In the genomic region with DNA sequence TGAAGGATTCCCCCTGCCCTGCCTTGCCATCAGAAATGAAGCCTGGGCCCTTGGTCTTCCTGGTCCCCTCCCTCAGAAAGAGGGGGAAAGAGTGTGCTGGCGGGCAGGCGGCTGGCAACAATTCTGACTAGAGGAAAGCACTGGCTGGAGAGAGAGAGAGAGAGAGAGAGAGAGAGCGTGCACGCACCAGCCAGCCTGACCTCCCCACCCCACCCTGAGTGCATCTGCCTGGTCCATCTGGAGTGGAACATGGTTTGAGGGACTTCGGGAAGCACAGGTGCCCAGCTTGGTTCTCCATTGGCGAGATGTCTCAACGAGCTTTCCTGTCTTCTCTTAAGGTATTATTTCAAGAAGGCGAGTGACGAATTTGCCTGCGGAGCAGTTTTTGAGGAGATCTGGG, we compare ENCODE assay signal across 14 mouse cellular contexts. TPM values are rescaled to one million over a fixed set of nuclear protein-coding genes. Genes with fewer than 3 reads are reported as not detected.
DNase-seq lines count a peak whose midpoint lies in the region; ATAC-seq lines count a peak whose summit lies in the region.
"Had no signal": no experiment of that assay in that cellular context is flagged by ENCODE, and none has a peak within 500 bp of the region (broad histone marks: within the 10 kb centered on the region; RNA-seq: fewer than 3 reads in every experiment).

No protein-coding gene starts in this region.

- no peak overlapping the region for H3K27ac ChIP-seq in heart, embryonic 11.5 days (ENCODE audit: low read depth, low read length)
- peak overlapping the region; percentile 87 for H3K27ac ChIP-seq in embryonic facial prominence, embryonic 12.5 days
- peak overlapping the region; percentile 56 for H3K27ac ChIP-seq in hindbrain, embryonic 12.5 days
- peak overlapping the region; percentile 67 for H3K27ac ChIP-seq in midbrain, embryonic 13.5 days
- H3K27ac ChIP-seq: gastrocnemius, adult 2 months; heart, embryonic 13.5 days had no signal

- ATAC-seq in heart, embryonic 11.5 days (replicated peaks; ENCODE audit: insufficient number of reproducible peaks, low FRiP score, low TSS enrichment) = no peak
- no peak for ATAC-seq in embryonic facial prominence, embryonic 12.5 days (ENCODE audit: insufficient number of reproducible peaks, insufficient read depth, low FRiP score, low TSS enrichment)
- ATAC-seq in hindbrain, embryonic 12.5 days (ENCODE audit: low FRiP score) = 0 out of 2 replicates have a peak, but pooled peaks have one; percentile 5
- ATAC-seq in midbrain, embryonic 13.5 days = peak; percentile 32; the same call in 1 of the 2 replicates

- WGBS in heart, embryonic 11.5 days (ENCODE audit: insufficient replicate concordance) = 84% methylated on average over 10 of the region's 10 CpGs
- 72% methylated on average over 10 of the region's 10 CpGs for WGBS in embryonic facial prominence, embryonic 12.5 days
- 80% methylated on average over 10 of the region's 10 CpGs for WGBS in hindbrain, embryonic 12.5 days
- WGBS in midbrain, embryonic 13.5 days = 78% methylated on average over 10 of the region's 10 CpGs

- DNase-seq in heart, postnatal 10 days = no peak
- DNase-seq in cerebellum, adult 18-20 months = no peak
- DNase-seq in layer of hippocampus, postnatal 25 days (ENCODE audit: extremely low spot score in 1 of 2, low spot score in 1 of 2) = no peak
- no peak for DNase-seq in layer of hippocampus, postnatal 14 days (ENCODE audit: low spot score in 2 of 2)
- DNase-seq: adrenal gland, postnatal 36 days; cerebellum, adult 2 months; gastrocnemius, adult 2 months; kidney, adult 8-10 months had no signal

- H3K9ac ChIP-seq in heart, embryonic 11.5 days (ENCODE audit: low read depth, low read length) = 0 out of 2 replicates have a peak overlapping the region, but pooled peaks have one; percentile 10
- H3K9ac ChIP-seq in embryonic facial prominence, embryonic 12.5 days = no peak overlapping the region
- no peak overlapping the region for H3K9ac ChIP-seq in hindbrain, embryonic 12.5 days
- H3K9ac ChIP-seq in midbrain, embryonic 13.5 days (replicated peaks) = no peak overlapping the region
- H3K9ac ChIP-seq: heart, embryonic 13.5 days; lung, embryonic 15.5 days had no signal

- H3K4me1 ChIP-seq in heart, embryonic 11.5 days (ENCODE audit: control insufficient read depth, insufficient read depth, low read length) = peaks cover 4% of the 10 kb centered on the region; the same call in 1 of the 2 replicates
- peaks cover 25% of the 10 kb centered on the region for H3K4me1 ChIP-seq in embryonic facial prominence, embryonic 12.5 days
- peaks cover 19% of the 10 kb centered on the region for H3K4me1 ChIP-seq in hindbrain, embryonic 12.5 days
- peaks cover 24% of the 10 kb centered on the region for H3K4me1 ChIP-seq in midbrain, embryonic 13.5 days (replicated peaks)

- H3K27me3 ChIP-seq in heart, embryonic 11.5 days (ENCODE audit: control insufficient read depth, insufficient read depth, low read length) = no peaks in the 10 kb centered on the region
- no peaks in the 10 kb centered on the region for H3K27me3 ChIP-seq in embryonic facial prominence, embryonic 12.5 days
- H3K27me3 ChIP-seq in hindbrain, embryonic 12.5 days = no peaks in the 10 kb centered on the region
- H3K27me3 ChIP-seq in midbrain, embryonic 13.5 days = no peaks in the 10 kb centered on the region
- H3K27me3 ChIP-seq: heart, embryonic 13.5 days; lung, embryonic 15.5 days had no signal

- no peak overlapping the region for H3K4me3 ChIP-seq in heart, embryonic 11.5 days (ENCODE audit: low read depth, low read length)
- H3K4me3 ChIP-seq in embryonic facial prominence, embryonic 12.5 days = no peak overlapping the region
- H3K4me3 ChIP-seq in hindbrain, embryonic 12.5 days = no peak overlapping the region
- no peak overlapping the region for H3K4me3 ChIP-seq in midbrain, embryonic 13.5 days (replicated peaks)
- H3K4me3 ChIP-seq: gastrocnemius, adult 2 months; heart, embryonic 13.5 days; lung, embryonic 15.5 days had no signal

- intact Hi-C loops in heart, postnatal 10 days (cut with DNase I) = no loop called here

- H3K9me3 ChIP-seq in heart, embryonic 11.5 days (replicated peaks; ENCODE audit: control insufficient read depth, low read length) = no peaks in the 10 kb centered on the region
- no peaks in the 10 kb centered on the region for H3K9me3 ChIP-seq in embryonic facial prominence, embryonic 12.5 days
- H3K9me3 ChIP-seq in hindbrain, embryonic 12.5 days (replicated peaks) = no peaks in the 10 kb centered on the region
- H3K9me3 ChIP-seq in midbrain, embryonic 13.5 days = no peaks in the 10 kb centered on the region
- H3K9me3 ChIP-seq: heart, embryonic 13.5 days; lung, embryonic 15.5 days had no signal

- H3K36me3 ChIP-seq in heart, embryonic 11.5 days (ENCODE audit: control insufficient read depth, insufficient read depth, low read length) = peaks cover 12% of the 10 kb centered on the region
- H3K36me3 ChIP-seq in embryonic facial prominence, embryonic 12.5 days = peaks cover 65% of the 10 kb centered on the region
- peaks cover 67% of the 10 kb centered on the region for H3K36me3 ChIP-seq in hindbrain, embryonic 12.5 days
- peaks cover 79% of the 10 kb centered on the region for H3K36me3 ChIP-seq in midbrain, embryonic 13.5 days

- H3K4me2 ChIP-seq in heart, embryonic 11.5 days = no peak overlapping the region
- no peak overlapping the region for H3K4me2 ChIP-seq in embryonic facial prominence, embryonic 12.5 days (replicated peaks)
- no peak overlapping the region for H3K4me2 ChIP-seq in hindbrain, embryonic 12.5 days (replicated peaks)
- no peak overlapping the region for H3K4me2 ChIP-seq in midbrain, embryonic 13.5 days (replicated peaks)
- H3K4me2 ChIP-seq: heart, embryonic 13.5 days; lung, embryonic 15.5 days had no signal

RNA-seq across cellular contexts. Expression of gene Axin2, which starts 28.8 kb away (rescaled TPM):
- 2.9 and 3.0 TPM in 2 replicates for polyA plus RNA-seq in heart, embryonic 11.5 days (2014; fragmentation: Nextera tagmentation; extraction: Ambion mirVana)
- total RNA-seq in heart, postnatal 10 days (2021) = 1 to 10 TPM; 5.4 to 6.0 TPM
- polyA plus RNA-seq in embryonic facial prominence, embryonic 12.5 days (2016; fragmentation: Nextera tagmentation; extraction: Ambion mirVana) = 15.1 and 17.5 TPM in 2 replicates
- 17.5 and 20.3 TPM in 2 replicates for polyA plus RNA-seq in hindbrain, embryonic 12.5 days (2016; fragmentation: Nextera tagmentation; extraction: Ambion mirVana)
- 15.4 and 17.2 TPM in 2 replicates for polyA plus RNA-seq in midbrain, embryonic 13.5 days (2015; fragmentation: Nextera tagmentation; extraction: Ambion mirVana)
- 10 to 100 TPM; 24.6 to 29.6 TPM for total RNA-seq in layer of hippocampus, postnatal 25 days (2021)
- 10 to 100 TPM; 28.1 to 28.6 TPM for total RNA-seq in layer of hippocampus, postnatal 14 days (2021)

Comparison
In these comparisons a context has a peak if more than half of its experiments do, and no peak if none do; other contexts are left out.
1. ATAC-seq: peak in hindbrain, embryonic 12.5 days (single experiment) and midbrain, embryonic 13.5 days (single experiment); none in heart, embryonic 11.5 days (single experiment) and embryonic facial prominence, embryonic 12.5 days (single experiment).